Mouse (Mus musculus) embryonic fibroblast, embryonic 13.5 days (primary cell): ENCODE measurements around the gene Ppfia4.

Experiments
- CTCF ChIP-seq: IDR thresholded peaks from 2 replicates; pipeline ENCODE4 v1.5.1; 2011; ENCODE audit warnings: mild to moderate bottlenecking, control low read depth, low read length, moderate library complexity, borderline replicate concordance; ENCODE audit not compliant: insufficient read depth
- POLR2A ChIP-seq: IDR thresholded peaks from 2 replicates; pipeline ENCODE4 v1.6.1; 2011; ENCODE audit warnings: low read depth, mild to moderate bottlenecking, control low read depth, low read length, moderate library complexity

DNA sequence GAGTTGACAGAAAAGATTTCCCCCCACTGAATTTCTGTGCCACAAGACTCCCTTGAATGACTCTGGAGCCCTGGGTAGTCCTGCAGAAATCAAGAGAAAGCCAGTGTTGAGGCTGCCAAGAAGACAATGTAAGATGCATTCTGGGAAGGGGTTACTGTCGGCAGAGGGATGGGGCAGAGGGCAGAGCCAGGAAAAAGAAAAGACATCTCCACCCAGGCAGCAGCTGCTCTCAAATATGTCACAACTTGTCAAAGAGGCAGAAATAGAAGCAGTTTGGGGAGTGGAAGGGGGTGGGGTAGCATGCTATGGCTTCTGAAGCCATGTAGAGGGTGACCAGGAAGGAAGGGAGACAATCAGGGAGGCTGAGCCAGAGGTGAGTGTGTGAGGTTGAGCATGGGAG lies 49.6 kb downstream of the Ppfia4 start:
- TF ChIP-seq CTCF: no peak
- TF ChIP-seq POLR2A: no peak
